Mouse (Mus musculus): ENCODE data around the gene Fhod1. TPM values are rescaled to one million over a fixed set of nuclear protein-coding genes. Genes with fewer than 3 reads are reported as not detected.

Gene Fhod1
- 52.0 and 58.1 TPM in 2 replicates for polyA plus RNA-seq (2012; rRNA removed)

GRCm38 (mm10) chr8:105347428-105348221 lies at the start of gene Fhod1:
TSS of gene Fhod1 (minus strand) at chr8:105347953.
- Histone ChIP-seq H3K27ac (ENCODE audit: insufficient read depth, low read length) (peak within 1 kb of the TSS; percentile 69), H3K4me3 (ENCODE audit: extremely low read depth, insufficient read depth, insufficient read length) (peak within 1 kb of the TSS; percentile 84), H3K4me1 (ENCODE audit: control insufficient read depth, insufficient read depth, insufficient read length) (peaks cover 11% of the 10 kb centered on the region), H3K27me3 (ENCODE audit: control insufficient read depth, insufficient read depth, low read length) (peaks cover 5% of the 10 kb centered on the region), H3K36me3 (ENCODE audit: control insufficient read depth, insufficient read depth, low read length) (no peaks in the 10 kb centered on the region)
- under 1% methylated on average over 53 of the region's 53 CpGs for WGBS
- peak; percentile 66 to 90 for DNase-seq (ENCODE audit: low read depth in 1 of 2, low spot score in 2 of 2)
- TF ChIP-seq CTCF (IDR thresholded peaks at IDR 0.05; ENCODE audit: extremely low read depth, insufficient read depth, insufficient read length, insufficient replicate concordance) (no peak), POLR2A (IDR thresholded peaks at IDR 0.05; ENCODE audit: low read depth, low read length) (peak; percentile 39; the same call in 1 of the 2 replicates)

GRCm38 (mm10) chr8:105393915-105394314 lies 46.2 kb upstream of the Fhod1 start:
- Histone ChIP-seq H3K36me3 (ENCODE audit: control insufficient read depth, insufficient read depth, low read length) (no peaks in the 10 kb centered on the region), H3K27me3 (ENCODE audit: control insufficient read depth, insufficient read depth, low read length) (no peaks in the 10 kb centered on the region), H3K27ac (ENCODE audit: insufficient read depth, low read length) (no peak overlapping the region), H3K4me1 (ENCODE audit: control insufficient read depth, insufficient read depth, insufficient read length) (no peaks in the 10 kb centered on the region; the same call in 1 of the 2 replicates), H3K4me3 (ENCODE audit: extremely low read depth, insufficient read depth, insufficient read length) (no peak overlapping the region)
- no peak for DNase-seq (ENCODE audit: low read depth in 1 of 2, low spot score in 2 of 2)
- TF ChIP-seq POLR2A (IDR thresholded peaks at IDR 0.05; ENCODE audit: low read depth, low read length) (no peak), CTCF (IDR thresholded peaks at IDR 0.05; ENCODE audit: extremely low read depth, insufficient read depth, insufficient read length, insufficient replicate concordance) (no peak)
- WGBS = 89% methylated on average over 7 of the region's 7 CpGs

DNA sequence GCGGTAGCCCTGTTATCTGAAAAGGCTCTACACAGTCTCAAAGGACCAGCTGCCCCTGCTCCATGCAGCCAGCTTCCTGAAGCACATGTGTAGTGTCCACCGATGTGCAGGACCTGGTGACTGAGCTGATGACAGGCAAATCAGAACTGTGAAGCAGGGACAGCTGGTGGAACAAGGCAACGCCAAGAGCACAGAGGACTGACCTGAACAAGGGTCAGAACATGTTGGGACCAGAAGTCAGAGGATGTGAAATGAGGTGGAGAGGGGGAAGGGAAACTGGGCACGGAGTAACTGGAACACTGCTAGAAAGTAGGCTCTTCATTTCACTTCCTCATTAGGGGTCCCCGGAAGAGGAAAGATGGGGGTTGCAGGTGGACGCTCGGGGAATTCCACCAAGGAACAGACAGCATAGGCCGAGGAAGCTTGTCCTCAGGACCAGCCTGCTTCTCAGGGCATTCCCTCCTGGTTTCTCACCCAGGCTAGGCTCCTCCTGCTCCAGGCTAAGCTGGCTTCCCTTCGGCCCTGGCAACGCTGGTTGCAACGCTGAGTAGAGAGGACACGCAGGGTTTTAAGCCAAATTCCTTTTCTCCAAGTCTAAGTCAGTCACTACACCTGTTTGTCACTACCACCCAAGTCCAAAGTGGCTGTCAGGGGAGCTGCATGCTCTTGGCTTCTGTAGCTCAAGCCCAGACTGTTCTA lies 45.5 kb upstream of the Fhod1 start:
- H3K27ac ChIP-seq (ENCODE audit: insufficient read depth, low read length) = no peak overlapping the region
- H3K4me3 ChIP-seq (ENCODE audit: extremely low read depth, insufficient read depth, insufficient read length) = no peak overlapping the region
- no peak for DNase-seq (ENCODE audit: low read depth in 1 of 2, low spot score in 2 of 2)
- TF ChIP-seq POLR2A (IDR thresholded peaks at IDR 0.05; ENCODE audit: low read depth, low read length) (no peak), CTCF (IDR thresholded peaks at IDR 0.05; ENCODE audit: extremely low read depth, insufficient read depth, insufficient read length, insufficient replicate concordance) (no peak)
- 71% methylated on average over 12 of the region's 12 CpGs for WGBS
- H3K27me3 ChIP-seq (ENCODE audit: control insufficient read depth, insufficient read depth, low read length) = no peaks in the 10 kb centered on the region
- H3K4me1 ChIP-seq (ENCODE audit: control insufficient read depth, insufficient read depth, insufficient read length) = no peaks in the 10 kb centered on the region; the same call in 1 of the 2 replicates
- H3K36me3 ChIP-seq (ENCODE audit: control insufficient read depth, insufficient read depth, low read length) = no peaks in the 10 kb centered on the region

DNA sequence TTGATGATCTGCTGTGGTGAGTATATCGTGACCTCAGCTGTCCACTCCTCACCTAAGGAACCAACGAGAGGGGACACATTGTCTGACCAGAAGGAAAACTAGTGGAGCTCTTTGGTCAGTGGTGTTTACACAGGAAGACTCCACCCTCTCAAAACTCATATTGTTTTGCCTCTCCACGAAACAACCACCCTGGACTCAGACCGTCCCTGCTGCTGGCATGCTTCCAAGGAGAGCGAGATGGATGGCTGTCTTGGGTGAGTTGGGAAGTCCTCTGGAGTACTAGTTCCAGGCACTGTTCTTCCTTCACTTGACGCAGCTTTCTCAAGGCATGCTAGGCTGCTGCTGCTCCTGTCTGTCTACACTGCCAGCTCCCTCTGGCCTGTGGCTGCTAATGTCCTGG lies 41.3 kb upstream of the Fhod1 start:
- Histone ChIP-seq H3K27me3 (ENCODE audit: control insufficient read depth, insufficient read depth, low read length) (no peaks in the 10 kb centered on the region), H3K4me3 (ENCODE audit: extremely low read depth, insufficient read depth, insufficient read length) (no peak overlapping the region), H3K36me3 (ENCODE audit: control insufficient read depth, insufficient read depth, low read length) (no peaks in the 10 kb centered on the region), H3K4me1 (ENCODE audit: control insufficient read depth, insufficient read depth, insufficient read length) (no peaks in the 10 kb centered on the region; the same call in 1 of the 2 replicates), H3K27ac (ENCODE audit: insufficient read depth, low read length) (no peak overlapping the region)
- TF ChIP-seq CTCF (IDR thresholded peaks at IDR 0.05; ENCODE audit: extremely low read depth, insufficient read depth, insufficient read length, insufficient replicate concordance) = no peak
- TF ChIP-seq POLR2A (IDR thresholded peaks at IDR 0.05; ENCODE audit: low read depth, low read length) = no peak
- 83% methylated on average over 6 of the region's 6 CpGs for WGBS
- DNase-seq (ENCODE audit: low read depth in 1 of 2, low spot score in 2 of 2) = no peak

DNA sequence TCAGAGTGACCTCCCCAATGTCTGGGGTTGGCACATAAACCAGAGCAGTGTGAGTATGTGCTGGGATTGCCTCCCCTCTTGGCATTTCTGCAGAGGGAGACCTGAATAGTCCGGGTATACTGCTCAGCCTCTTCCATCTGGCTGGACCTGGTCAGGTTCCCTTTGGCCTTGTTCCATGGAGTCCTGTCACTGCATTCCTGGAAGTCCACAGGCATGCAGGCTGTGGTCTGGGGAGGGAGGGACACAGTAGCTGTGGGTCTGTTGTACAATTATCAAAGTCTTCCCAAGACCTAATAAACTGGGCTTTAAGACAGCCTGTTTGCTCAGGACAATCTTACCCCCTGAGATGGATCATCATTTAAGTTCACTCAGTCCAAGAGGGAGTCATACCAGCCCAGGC lies 39.4 kb upstream of the Fhod1 start:
- Histone ChIP-seq H3K27ac (ENCODE audit: insufficient read depth, low read length) (no peak overlapping the region), H3K27me3 (ENCODE audit: control insufficient read depth, insufficient read depth, low read length) (no peaks in the 10 kb centered on the region), H3K4me3 (ENCODE audit: extremely low read depth, insufficient read depth, insufficient read length) (no peak overlapping the region), H3K4me1 (ENCODE audit: control insufficient read depth, insufficient read depth, insufficient read length) (no peaks in the 10 kb centered on the region; the same call in 1 of the 2 replicates), H3K36me3 (ENCODE audit: control insufficient read depth, insufficient read depth, low read length) (no peaks in the 10 kb centered on the region)
- TF ChIP-seq CTCF (IDR thresholded peaks at IDR 0.05; ENCODE audit: extremely low read depth, insufficient read depth, insufficient read length, insufficient replicate concordance) (no peak), POLR2A (IDR thresholded peaks at IDR 0.05; ENCODE audit: low read depth, low read length) (no peak)
- no peak for DNase-seq (ENCODE audit: low read depth in 1 of 2, low spot score in 2 of 2)
- 83% methylated on average over 1 of the region's 1 CpGs for WGBS

DNA sequence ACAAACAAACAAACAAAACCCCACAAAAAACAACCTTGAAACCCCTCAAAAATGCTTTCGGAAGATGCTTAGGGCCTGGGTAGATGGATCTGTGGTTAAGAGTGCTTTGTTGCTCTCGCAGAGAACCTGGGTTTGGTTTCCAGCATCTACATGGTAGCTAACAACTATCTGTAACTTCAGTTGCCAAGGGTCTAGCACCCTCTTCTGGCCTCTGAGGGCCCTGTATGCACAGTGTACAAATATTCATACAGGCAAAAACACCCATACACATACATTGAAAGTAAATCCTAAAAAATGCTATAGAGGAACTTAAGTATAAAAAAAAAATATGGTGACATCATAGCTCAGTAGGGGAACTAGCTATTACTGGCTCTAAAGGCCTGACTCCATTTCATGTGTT lies 36.3 kb upstream of the Fhod1 start:
- no peak overlapping the region for H3K27ac ChIP-seq (ENCODE audit: insufficient read depth, low read length)
- no peak overlapping the region for H3K4me3 ChIP-seq (ENCODE audit: extremely low read depth, insufficient read depth, insufficient read length)
- 92% methylated on average over 2 of the region's 2 CpGs for WGBS
- TF ChIP-seq CTCF (IDR thresholded peaks at IDR 0.05; ENCODE audit: extremely low read depth, insufficient read depth, insufficient read length, insufficient replicate concordance) (no peak), POLR2A (IDR thresholded peaks at IDR 0.05; ENCODE audit: low read depth, low read length) (no peak)
- no peaks in the 10 kb centered on the region for H3K27me3 ChIP-seq (ENCODE audit: control insufficient read depth, insufficient read depth, low read length)
- no peaks in the 10 kb centered on the region for H3K36me3 ChIP-seq (ENCODE audit: control insufficient read depth, insufficient read depth, low read length)
- no peak for DNase-seq (ENCODE audit: low read depth in 1 of 2, low spot score in 2 of 2)
- no peaks in the 10 kb centered on the region for H3K4me1 ChIP-seq (ENCODE audit: control insufficient read depth, insufficient read depth, insufficient read length)

All from spleen, adult 2 months (tissue).